Mouse (Mus musculus) hindbrain, embryonic 11.5 days (tissue): ENCODE data around the gene Slc2a12. TPM values are rescaled to one million over a fixed set of nuclear protein-coding genes. Genes with fewer than 3 reads are reported as not detected.

ENCODE experiments used
- ATAC-seq: fragments of 200-750 bp; cut with Nextera tagmentation; 2 replicates; pipeline ENCODE4 v1.8.0; 2017; ENCODE audit warnings: mild to moderate bottlenecking, moderate TSS enrichment, moderate library complexity; ENCODE audit not compliant: low FRiP score
- DNase-seq: peaks from one replicate; pipeline ENCODE4 v3.0.0-alpha.2; 2015; ENCODE audit warnings: low spot score
- H3K27ac ChIP-seq: fragments of 300-500 bp; sonication (generic); 2 replicates; pipeline ENCODE4 v1.5.1; 2014; ENCODE audit warnings: mild to moderate bottlenecking, low read depth, low read length
- H3K27me3 ChIP-seq: fragments of 300-500 bp; sonication (generic); 2 replicates; pipeline ENCODE4 v1.6.1; 2014; ENCODE audit warnings: mild to moderate bottlenecking, low read length, moderate library complexity, mixed read lengths; ENCODE audit not compliant: control insufficient read depth, insufficient read depth
- H3K36me3 ChIP-seq: fragments of 300-500 bp; sonication (generic); 2 replicates; pipeline ENCODE4 v1.6.1; 2014; ENCODE audit warnings: mild to moderate bottlenecking, low read length, moderate library complexity, mixed read lengths; ENCODE audit not compliant: control insufficient read depth, insufficient read depth
- H3K4me1 ChIP-seq: fragments of 300-500 bp; sonication (generic); replicated peaks from 2 replicates; pipeline ENCODE4 v1.6.1; 2014; ENCODE audit warnings: low read length, mixed read lengths; ENCODE audit not compliant: control insufficient read depth, insufficient read depth
- H3K4me2 ChIP-seq: fragments of 300-500 bp; sonication (generic); replicated peaks from 2 replicates; pipeline ENCODE4 v1.6.1; 2014; ENCODE audit warnings: mild to moderate bottlenecking, low read depth, low read length
- H3K4me3 ChIP-seq: fragments of 300-500 bp; sonication (generic); 2 replicates; pipeline ENCODE4 v1.5.1; 2014; ENCODE audit warnings: low read depth, low read length
- H3K9ac ChIP-seq: fragments of 300-500 bp; sonication (generic); 2 replicates; pipeline ENCODE4 v1.6.1; 2014; ENCODE audit warnings: low read depth, low read length
- H3K9me3 ChIP-seq: fragments of 300-500 bp; sonication (generic); 2 replicates; pipeline ENCODE4 v1.6.1; 2016; ENCODE audit warnings: low read length; ENCODE audit not compliant: control insufficient read depth
- WGBS: fragments of 180-500 bp; shearing (Covaris S2); extraction: QIAGEN DNeasy Blood & Tissue Kit; methylation state at CpG from one replicate; pipeline ENCODE4 v1.1.7; 2014; 5-methylcytosine and 5-hydroxymethylcytosine counted together
- polyA plus RNA-seq: library from polyadenylated mRNA; unstranded; fragments of >200 nt; fragmentation: Nextera tagmentation; extraction: Ambion mirVana; gene quantifications from 2 replicates; pipeline ENCODE4 v1.2.1, GENCODE M21; 2014

Slc2a12 gene
- polyA plus RNA-seq, result 2.4 and 3.2 TPM in 2 replicates

- H3K4me3 ChIP-seq, result peak within 1 kb of the TSS; percentile 36
- peak within 1 kb of the TSS; percentile 59 for H3K4me2 ChIP-seq
- peak; percentile 69 for DNase-seq
- no peaks in the 10 kb centered on the region for H3K36me3 ChIP-seq
- ATAC-seq, result peak; percentile 89
- H3K4me1 ChIP-seq, result no peaks in the 10 kb centered on the region; the same call in 1 of the 2 replicates
- H3K9ac ChIP-seq, result peak within 1 kb of the TSS; percentile 5; the same call in 1 of the 2 replicates
- H3K9me3 ChIP-seq, result no peaks in the 10 kb centered on the region
- no peaks in the 10 kb centered on the region for H3K27me3 ChIP-seq
- no peak within 1 kb of the TSS for H3K27ac ChIP-seq
- under 1% methylated on average over 40 of the region's 40 CpGs for WGBS
These were observed at the start of gene Slc2a12 for GRCm38 (mm10) chr10:22644853-22645491. Slc2a12 (plus strand) TSS chr10:22645011.

GRCm38 (mm10) chr10:22598908-22599480 is 45.8 kb upstream of the Slc2a12 start:
- Histone ChIP-seq H3K9me3 (no peaks in the 10 kb centered on the region), H3K4me3 (no peak overlapping the region), H3K4me2 (no peak overlapping the region), H3K27ac (no peak overlapping the region), H3K4me1 (no peaks in the 10 kb centered on the region), H3K36me3 (no peaks in the 10 kb centered on the region), H3K27me3 (no peaks in the 10 kb centered on the region), H3K9ac (no peak overlapping the region)
- DNase-seq (no peak), ATAC-seq (no peak)
- WGBS, result 89% methylated on average over 8 of the region's 8 CpGs

- H3K36me3 ChIP-seq, result no peaks in the 10 kb centered on the region
These were observed 43.8 kb upstream of the Slc2a12 start for GRCm38 (mm10) chr10:22601046-22601445.

GRCm38 (mm10) chr10:22604801-22605200 is 40.0 kb upstream of the Slc2a12 start:
- H3K9me3 ChIP-seq, result no peaks in the 10 kb centered on the region
- H3K36me3 ChIP-seq, result no peaks in the 10 kb centered on the region
- H3K4me3 ChIP-seq, result no peak overlapping the region
- H3K4me1 ChIP-seq, result 0 out of 2 replicates have a peak, but pooled peaks cover 2% of the 10 kb centered on the region
- 77% methylated on average over 2 of the region's 2 CpGs for WGBS
- no peaks in the 10 kb centered on the region for H3K27me3 ChIP-seq
- ATAC-seq (no peak), DNase-seq (no peak)
- no peak overlapping the region for H3K9ac ChIP-seq
- no peak overlapping the region for H3K4me2 ChIP-seq
- no peak overlapping the region for H3K27ac ChIP-seq

More at GRCm38 (mm10) chr10:22601046-22601445, 43.8 kb upstream of the Slc2a12 start:
- H3K4me2 ChIP-seq, result no peak overlapping the region
- H3K27ac ChIP-seq, result no peak overlapping the region
- H3K27me3 ChIP-seq, result no peaks in the 10 kb centered on the region
- no peak for DNase-seq
- WGBS, result 88% methylated on average over 6 of the region's 6 CpGs
- H3K4me1 ChIP-seq, result no peaks in the 10 kb centered on the region
- ATAC-seq, result no peak
- H3K9me3 ChIP-seq, result no peaks in the 10 kb centered on the region
- H3K9ac ChIP-seq, result no peak overlapping the region
- no peak overlapping the region for H3K4me3 ChIP-seq

GRCm38 (mm10) chr10:22608273-22608672 is 36.5 kb upstream of the Slc2a12 start:
- no peak for DNase-seq
- Histone ChIP-seq H3K36me3 (no peaks in the 10 kb centered on the region), H3K9me3 (no peaks in the 10 kb centered on the region), H3K9ac (no peak overlapping the region), H3K27ac (peak overlapping the region; percentile 48; the same call in 1 of the 2 replicates), H3K4me3 (no peak overlapping the region), H3K4me2 (no peak overlapping the region), H3K27me3 (no peaks in the 10 kb centered on the region), H3K4me1 (0 out of 2 replicates have a peak, but pooled peaks cover 2% of the 10 kb centered on the region)
- ATAC-seq, result peak; percentile 28
- 77% methylated on average over 5 of the region's 5 CpGs for WGBS

GRCm38 (mm10) chr10:22608799-22609357 is 35.9 kb upstream of the Slc2a12 start:
- peak overlapping the region; percentile 43 for H3K9ac ChIP-seq
- DNase-seq, result peak; percentile 76
- H3K4me2 ChIP-seq, result peak overlapping the region; percentile 34
- 1% methylated on average over 11 of the region's 11 CpGs for WGBS
- peak; percentile 78 for ATAC-seq
- H3K4me1 ChIP-seq, result 0 out of 2 replicates have a peak, but pooled peaks cover 2% of the 10 kb centered on the region
- H3K36me3 ChIP-seq, result no peaks in the 10 kb centered on the region
- no peaks in the 10 kb centered on the region for H3K9me3 ChIP-seq
- peak overlapping the region; percentile 48 for H3K27ac ChIP-seq
- H3K27me3 ChIP-seq, result no peaks in the 10 kb centered on the region
- no peak overlapping the region for H3K4me3 ChIP-seq

- DNase-seq, result no peak
- no peak for ATAC-seq
- no peaks in the 10 kb centered on the region for H3K9me3 ChIP-seq
- H3K27me3 ChIP-seq, result no peaks in the 10 kb centered on the region
- H3K4me3 ChIP-seq, result no peak overlapping the region
- no peak overlapping the region for H3K27ac ChIP-seq
- 84% methylated on average over 5 of the region's 5 CpGs for WGBS
- 0 out of 2 replicates have a peak, but pooled peaks cover 2% of the 10 kb centered on the region for H3K4me1 ChIP-seq
- H3K4me2 ChIP-seq, result no peak overlapping the region
- no peak overlapping the region for H3K9ac ChIP-seq
- H3K36me3 ChIP-seq, result no peaks in the 10 kb centered on the region
These were observed 31.5 kb upstream of the Slc2a12 start for GRCm38 (mm10) chr10:22613301-22613700.

- Histone ChIP-seq H3K27me3 (no peaks in the 10 kb centered on the region), H3K27ac (no peak overlapping the region), H3K9me3 (no peaks in the 10 kb centered on the region), H3K4me1 (no peaks in the 10 kb centered on the region), H3K9ac (no peak overlapping the region), H3K36me3 (no peaks in the 10 kb centered on the region), H3K4me3 (no peak overlapping the region), H3K4me2 (no peak overlapping the region)
- ATAC-seq (no peak), DNase-seq (no peak)
- WGBS, result 95% methylated on average over 8 of the region's 8 CpGs
These were observed 30.3 kb upstream of the Slc2a12 start for GRCm38 (mm10) chr10:22614554-22614953.
